Mouse (Mus musculus) brain, embryonic 14.5 days (tissue): ENCODE data around the gene Magi2.

Source experiments
- CTCF ChIP-seq: fragments of 200-500 bp; IDR thresholded peaks from 2 replicates; pipeline ENCODE4 v1.5.1; 2012; ENCODE audit warnings: inconsistent platforms, mild to moderate bottlenecking, moderate library complexity, borderline replicate concordance; ENCODE audit not compliant: insufficient read depth, insufficient read length; ENCODE audit errors: extremely low read depth
- POLR2A ChIP-seq: fragments of 200-500 bp; IDR thresholded peaks from 2 replicates; pipeline ENCODE4 v1.6.1; 2012; ENCODE audit warnings: mild to moderate bottlenecking, inconsistent platforms, borderline replicate concordance; ENCODE audit not compliant: poor library complexity, insufficient read depth, insufficient read length, severe bottlenecking; ENCODE audit errors: extremely low read depth

DNA sequence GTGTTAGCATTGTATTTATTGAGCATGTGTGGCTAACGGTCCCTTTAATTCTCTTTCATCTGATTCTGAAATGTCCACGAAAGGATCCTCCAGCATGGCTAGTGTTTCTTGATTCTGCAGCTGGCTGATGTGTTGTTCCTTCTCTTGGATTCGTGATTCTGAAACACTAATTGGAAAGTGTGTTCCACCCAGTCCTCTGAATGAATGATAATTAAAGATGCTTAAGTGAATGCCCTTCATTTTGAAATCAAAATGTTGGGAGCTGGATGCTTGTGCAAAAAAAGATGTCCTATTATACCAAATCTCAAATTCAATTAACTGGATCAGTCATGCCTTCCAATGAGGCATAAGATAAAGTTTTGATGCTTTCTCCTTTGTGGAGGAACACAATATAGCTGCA, 1132.2 kb downstream of the Magi2 start:
- no peak for TF ChIP-seq POLR2A
- no peak for TF ChIP-seq CTCF
